Mouse (Mus musculus) lung, postnatal 36 days (tissue): Measurements from ENCODE around the gene Tbc1d9.

Experiments used
- DNase-seq: peaks from one replicate; pipeline ENCODE4 v3.0.0; 2022; ENCODE audit warnings: mixed read lengths

Tbc1d9 gene

DNA sequence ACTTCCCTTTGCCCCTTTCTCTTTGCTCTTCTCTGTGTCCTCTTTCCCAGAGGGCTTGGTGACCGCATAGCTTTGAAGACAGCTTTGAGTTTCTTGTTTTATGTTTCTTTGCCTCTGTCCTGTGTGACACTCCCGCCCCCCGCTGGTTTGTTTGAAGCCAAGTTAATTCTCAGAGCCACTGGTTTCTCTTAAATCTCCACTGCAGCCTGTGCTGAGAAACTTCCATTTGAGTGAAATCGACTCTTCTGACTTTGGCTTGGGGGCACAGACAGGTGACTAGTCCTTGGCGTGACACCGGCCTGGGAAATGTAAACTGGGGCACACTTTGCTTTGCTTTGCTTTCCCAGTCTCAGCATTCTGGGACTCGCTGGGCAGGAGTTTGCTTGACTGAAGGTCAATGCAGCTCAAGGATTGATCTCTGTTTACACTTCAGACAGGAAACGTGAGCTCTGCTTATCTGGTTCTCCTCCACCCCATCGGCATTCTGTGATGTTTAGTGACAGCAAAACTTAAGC is 13.1 kb downstream of the Tbc1d9 start:
- DNase-seq, result peak; percentile 30

DNA sequence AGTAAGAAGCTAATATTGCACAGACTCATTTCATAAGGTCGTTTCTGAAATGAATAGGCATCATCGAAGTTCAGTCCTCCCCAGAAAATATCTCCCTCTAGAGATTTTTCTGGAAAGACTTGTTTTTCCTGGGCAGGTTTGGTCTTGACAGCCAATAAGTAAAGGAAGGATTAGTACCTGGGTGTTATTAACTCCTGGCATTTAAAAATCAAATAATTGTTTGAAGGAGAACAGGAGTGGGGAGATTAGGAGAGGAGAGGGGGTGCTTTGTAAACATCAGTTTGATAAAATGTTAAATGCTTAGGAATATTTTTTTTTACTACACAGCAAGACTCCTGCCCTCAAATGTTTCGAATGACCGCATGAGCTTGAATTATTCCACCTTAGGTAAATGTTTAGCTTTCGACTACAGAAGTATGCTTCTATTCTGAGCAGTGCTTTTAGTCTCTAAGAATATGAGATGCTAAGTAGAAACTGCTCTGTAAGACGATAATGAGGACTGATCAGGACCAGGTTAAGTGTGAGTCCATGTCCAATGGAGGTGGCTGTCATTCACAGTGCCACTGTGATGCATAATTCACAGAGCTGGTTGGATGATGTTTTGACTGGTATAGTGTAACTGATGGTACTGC is 16.8 kb downstream of the Tbc1d9 start:
- no peak for DNase-seq

DNA sequence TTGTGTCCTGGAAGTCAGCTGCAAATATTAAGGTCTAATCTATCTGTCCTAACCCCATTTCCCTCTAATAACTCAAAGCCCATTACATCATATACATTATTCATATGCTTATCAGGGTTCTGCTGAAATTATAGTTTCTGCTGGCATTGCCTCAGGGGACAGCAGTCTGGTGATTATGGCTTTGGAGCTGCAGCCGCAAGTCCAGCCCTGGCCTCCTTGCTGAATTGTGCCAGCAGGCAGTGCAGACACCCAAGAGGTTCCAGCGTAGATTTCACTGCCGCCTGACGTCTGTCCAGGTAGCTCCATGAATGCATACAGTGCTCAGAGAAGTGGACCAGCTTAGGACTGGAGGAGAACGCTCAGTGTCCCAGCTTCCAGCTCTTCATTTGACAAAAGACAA is 17.6 kb downstream of the Tbc1d9 start:
- DNase-seq, result no peak

DNA sequence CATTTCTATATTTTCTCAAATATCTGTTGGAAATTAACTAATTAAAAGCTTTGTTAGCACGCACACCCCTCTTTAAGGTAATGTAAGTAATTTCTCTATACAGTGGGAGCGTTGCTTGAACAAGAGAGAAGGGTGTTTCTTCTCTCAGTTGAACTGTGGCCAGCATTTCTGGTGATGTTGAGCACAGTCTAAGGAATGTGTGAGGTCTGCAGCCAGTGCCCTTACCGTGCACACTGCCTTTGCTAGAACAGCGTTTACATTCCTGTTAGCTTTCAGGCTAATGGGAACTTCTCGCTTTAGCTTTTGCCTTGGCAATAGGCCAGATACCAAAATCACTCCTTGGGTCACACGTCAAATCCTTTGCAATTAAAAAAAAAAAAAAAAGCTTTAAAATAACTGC is 21.2 kb downstream of the Tbc1d9 start:
- peak; percentile 27 for DNase-seq

DNA sequence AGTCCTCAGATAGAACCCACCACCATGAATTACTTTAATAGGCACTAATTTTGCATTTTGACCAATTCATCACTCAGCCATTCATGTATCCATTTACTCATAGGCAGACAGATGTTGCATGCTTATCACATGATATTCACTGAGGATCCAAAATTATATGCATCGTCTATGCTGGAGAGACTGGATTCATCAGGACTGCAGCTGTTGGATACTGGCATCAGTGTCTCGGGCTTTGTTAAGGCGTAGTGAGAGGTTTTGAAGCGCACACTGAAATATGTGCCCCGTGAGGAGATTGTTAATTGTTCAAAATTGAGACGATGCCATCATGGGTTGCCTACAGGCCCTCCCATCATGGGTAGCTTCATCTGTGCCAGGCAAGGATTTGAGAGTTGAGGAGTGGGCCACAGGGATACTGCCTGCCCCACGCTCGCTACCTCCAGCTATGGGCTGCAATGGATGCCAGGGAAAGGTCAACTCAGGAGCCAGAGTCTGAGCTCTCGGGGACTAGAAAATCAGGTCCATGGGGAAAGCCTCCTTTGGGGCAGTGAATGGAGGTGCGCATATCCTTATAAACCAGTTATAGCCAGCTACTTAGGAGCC is 22.3 kb downstream of the Tbc1d9 start:
- no peak for DNase-seq

DNA sequence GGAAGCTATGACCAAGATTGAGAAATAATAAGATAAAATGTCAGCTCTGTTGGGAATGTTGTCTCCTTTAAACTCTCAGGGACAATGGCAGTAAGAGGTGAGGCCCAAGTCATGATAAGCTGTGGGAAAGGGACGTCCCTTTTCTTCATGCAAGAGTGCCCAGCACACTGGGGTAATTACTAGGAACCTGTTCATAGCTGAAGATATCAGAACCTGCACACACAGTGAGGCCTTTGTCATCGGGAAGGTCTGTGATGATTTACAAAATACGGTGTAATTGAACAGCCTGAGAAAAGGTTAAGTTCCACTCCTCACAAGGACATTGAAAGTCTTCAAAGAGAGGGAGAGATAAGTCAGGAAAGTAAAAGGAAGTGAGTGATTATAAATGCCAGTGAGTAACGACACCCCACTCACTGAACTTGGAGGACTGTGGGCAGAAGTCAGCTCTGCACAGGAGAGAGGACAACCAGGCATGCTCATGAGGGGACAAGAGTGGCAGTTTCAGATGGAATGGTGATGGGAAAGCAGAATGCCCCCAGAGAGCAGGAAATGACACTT is 24.5 kb downstream of the Tbc1d9 start:
- no peak for DNase-seq

DNA sequence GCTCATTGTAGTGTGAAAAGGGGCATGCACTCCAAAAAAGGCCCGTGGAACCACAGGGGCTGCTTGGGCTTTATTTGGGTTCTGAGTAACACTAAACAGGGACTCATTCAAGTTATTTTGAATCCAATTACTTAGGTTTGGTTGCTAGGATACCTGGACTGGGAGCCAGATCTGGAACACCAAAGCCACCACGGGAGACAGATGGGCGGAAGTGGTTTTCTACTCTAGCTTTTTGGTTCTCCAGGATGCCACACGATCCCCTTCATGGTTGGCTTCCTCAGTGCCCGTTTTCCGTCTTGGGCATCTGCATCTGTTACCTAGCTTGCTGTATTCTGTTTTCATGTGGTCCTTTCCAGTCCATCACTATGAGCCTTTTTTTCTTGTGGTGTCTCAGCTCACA is 30.9 kb downstream of the Tbc1d9 start:
- DNase-seq, result no peak

DNA sequence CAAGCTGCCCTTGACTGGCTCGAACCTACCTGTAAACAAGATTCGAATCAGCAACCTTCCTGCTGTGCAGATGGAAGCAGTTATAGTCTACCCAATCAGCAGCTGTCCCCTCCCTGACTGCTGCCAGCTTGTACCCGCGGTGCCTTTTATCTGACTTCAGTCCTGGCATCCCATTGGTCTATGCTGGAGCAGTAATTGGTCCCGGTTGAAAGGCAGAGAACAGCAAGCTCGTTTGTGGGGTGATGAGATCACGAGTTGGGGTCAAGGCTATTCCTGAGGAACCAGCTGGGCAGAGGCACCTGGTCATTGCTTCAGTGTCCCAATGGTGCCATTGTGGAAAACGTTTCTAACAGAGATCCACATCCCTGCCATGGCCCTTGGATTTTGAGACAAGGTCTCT is 34.6 kb downstream of the Tbc1d9 start:
- DNase-seq, result no peak

DNA sequence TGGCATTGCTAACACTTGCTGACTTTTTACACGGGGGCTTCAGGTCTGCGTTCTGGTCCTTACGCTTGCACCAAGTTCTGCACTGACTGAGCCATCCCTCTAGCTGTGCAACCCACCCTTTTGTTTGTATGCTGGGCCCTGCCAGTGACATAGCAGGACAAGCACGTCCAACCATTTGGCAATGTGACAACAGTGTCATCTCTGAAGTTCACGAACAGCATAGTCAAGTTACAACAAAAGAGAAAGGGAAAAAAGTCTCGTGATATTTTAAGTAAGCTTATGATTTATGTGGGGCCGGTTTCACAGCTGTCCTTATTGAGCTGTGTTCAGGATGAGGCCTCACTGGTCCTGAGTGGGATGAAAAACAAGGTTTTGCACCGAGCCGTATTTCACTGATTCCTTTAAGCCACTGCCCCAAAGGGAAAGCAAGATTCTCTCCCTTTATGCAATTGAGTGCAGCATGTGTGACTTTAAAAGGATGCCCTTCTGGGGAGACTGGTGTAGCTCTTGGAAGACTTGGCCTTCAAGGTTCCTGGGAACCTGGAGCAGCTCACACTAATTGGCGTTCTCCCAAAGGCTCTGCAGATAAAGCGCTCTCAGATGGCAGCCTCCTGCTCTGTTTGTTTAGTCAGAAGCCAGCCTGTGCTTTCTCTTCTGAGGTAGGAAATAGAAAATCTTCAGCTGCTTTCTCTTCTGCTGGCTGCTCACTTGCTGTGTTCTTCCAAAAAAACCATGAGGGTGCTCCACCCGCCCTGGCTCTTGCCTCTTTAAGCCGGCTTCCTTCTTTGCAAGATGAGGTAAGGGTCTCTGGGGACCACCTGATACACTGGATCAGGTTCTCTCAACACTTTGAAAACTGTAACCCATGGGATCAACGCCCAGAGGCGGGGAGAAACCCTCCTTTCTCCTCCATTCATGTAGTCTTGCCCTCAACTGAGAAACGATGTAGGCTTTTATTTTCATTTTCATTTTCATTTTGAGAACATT is 35.3 kb downstream of the Tbc1d9 start:
- DNase-seq, result peak; percentile 32

DNA sequence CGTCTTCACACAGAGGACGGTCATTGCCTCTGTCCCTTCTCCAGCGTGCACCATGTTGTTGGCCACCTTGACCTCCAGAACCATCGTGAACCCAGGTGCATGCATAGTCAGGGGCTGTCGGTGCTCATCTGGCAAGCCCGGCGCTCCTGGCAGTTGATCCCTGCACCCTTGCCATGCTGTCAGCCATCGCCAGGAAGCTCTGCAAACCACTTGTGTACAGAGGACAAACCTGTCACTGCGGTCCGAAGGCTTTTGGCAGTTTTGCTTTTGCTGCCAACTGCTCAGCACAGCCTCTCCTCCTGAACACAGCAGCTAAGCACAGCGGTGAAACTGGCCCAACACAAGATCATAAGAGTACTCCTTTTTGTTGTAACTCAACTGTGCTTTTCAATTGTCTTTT is 37.8 kb downstream of the Tbc1d9 start:
- DNase-seq, result no peak

DNA sequence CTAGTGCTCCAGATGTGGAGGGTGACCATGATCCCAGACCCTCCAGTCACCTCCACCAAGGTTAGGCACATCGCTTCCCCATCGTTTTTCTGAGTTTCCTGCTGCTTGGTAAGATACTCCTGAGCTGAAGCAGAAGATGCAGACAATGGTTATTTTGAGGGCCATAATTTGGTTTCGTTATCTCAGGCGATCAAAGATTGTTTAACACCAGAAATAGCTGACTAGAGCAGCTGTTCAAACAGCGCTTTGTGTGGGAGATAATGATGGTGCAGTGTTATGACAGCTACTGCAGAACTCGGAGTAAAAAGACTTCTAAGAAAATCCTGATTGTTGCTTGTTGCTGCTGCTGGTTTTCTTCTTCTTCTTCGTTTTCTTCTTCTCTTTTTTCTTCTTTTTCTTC is 40.8 kb downstream of the Tbc1d9 start:
- DNase-seq, result no peak

DNA sequence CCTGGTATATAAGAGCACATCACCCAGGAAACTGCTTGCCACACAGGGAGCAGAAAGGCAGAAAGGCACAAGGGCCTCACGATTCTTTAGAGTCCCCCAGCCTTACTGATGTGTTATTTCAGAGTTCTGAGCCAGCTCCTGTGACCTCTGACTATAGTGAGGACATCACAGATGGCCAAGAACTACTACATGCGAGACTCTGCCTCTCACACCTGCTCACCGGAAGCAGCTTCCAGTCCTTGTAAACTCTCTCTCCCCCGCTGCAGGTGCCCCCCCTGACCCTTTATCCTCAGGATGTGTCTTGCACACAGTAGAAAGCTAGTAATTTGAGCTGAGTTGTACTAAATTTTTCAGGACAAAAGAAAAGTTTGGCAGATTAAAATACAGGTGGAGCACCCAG is 44.4 kb downstream of the Tbc1d9 start:
- DNase-seq, result no peak

DNA sequence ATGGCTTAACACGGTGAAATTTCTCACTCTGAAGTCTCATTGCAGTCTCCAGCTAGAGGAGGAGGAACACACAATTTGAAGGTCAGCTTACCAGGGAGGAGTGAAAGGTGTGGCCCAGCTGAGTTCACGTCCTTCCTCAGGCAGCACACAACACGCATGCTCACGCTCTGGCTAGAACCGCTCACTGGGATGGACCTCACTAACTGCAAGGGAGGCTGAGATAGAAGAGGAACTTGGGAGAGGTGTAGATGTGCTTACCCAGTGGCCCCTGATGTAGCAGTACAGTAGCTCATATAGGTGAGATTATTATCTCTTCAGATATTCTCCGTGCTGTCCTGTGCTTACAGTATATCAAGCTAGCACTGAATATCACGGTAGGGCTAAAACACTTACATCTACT is 45.5 kb downstream of the Tbc1d9 start:
- DNase-seq, result no peak

DNA sequence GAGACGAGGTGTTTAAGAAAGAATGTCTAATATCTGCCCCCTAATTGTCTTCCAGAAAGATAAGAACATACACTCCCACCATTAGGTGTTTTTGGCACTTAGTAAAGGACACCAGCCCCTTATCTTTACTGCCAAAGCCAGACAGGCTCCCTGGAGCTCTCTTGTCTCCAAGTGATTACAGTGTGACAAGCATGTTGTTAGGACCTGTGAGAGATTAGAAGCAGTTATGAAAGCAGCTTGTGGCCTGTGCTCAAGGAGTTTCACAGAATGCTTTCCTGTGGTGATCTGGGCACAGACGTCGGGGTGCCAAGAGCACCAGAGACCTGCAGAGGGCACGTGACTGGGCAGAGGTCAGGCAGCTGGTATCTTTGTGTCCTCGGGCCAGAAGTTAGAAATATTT is 49.9 kb downstream of the Tbc1d9 start:
- no peak for DNase-seq

DNA sequence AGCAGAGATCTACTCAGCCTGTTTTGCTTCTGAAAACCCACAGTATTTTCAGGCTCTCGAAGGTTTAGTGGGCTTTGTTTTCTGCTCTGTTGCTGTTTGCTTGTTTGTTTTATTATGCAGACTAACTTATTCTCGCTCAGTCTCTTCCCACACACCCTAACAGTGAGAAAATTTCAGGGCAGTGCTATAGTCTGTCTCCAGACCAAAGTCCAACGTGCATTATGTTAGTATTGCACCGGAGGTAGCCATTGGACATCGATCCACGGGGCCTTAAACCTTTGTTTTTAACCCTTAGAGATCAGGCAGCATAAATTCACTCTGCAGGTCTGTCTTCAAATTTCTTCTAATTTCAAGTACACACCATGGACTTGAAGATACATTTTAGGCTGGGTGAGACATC is 51.4 kb downstream of the Tbc1d9 start:
- DNase-seq, result no peak

DNA sequence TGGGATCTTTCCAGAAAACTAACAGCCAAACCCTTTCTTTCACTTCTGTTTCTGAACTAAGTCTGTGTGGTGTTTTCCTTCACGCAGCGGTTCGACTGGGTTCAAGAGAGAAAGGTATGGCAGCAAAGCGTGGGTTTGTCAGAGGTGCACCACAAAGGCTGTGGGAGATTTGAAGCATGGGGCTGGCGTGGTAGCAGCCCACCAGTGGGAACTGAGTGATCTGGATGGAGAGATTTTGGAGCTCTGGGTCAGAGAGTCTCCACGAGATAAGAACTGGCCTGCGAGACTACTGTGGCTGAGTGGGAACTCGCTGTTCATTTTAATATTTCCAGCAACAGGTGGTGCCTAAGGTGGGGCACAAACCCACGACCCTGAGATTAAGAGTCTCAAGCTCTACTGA is 52.0 kb downstream of the Tbc1d9 start:
- no peak for DNase-seq

DNA sequence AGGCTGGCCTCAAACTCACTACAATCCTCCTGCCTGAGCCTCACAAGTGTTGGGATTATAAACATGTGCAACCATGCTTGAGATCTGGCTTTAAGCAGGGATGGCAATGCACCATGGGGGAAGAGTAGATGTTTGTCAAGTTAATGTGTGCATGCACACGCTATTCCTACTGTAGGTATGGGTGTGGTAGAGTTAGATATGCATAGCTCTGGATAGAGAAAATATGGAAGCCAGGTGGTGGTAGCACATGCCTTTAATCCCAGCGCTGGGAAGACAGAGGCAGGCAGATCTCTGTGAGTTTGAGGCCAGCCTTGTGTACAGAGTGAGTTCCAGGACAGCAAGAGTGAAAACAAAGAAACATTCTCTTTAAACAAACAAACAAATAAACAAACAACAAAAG is 52.7 kb downstream of the Tbc1d9 start:
- no peak for DNase-seq

DNA sequence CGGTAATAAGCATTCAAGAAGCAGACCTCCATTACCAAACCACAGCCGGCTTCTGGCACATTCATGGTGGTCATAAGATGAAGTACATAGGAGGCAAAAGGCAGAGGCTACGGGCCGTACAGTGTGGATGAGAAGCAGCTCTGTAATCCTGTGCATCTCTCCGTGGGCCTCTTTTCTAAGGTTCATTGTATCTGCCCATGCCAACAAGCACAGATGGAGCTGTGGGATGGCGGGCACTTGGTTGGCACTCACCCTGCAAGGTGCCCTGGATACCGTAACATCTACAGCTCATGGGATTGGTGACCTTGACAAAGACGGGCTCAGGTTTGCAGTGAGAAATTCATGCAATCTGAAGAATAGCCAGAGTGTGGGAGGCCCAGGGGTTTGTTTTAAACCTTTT is 54.2 kb downstream of the Tbc1d9 start:
- DNase-seq, result no peak

DNA sequence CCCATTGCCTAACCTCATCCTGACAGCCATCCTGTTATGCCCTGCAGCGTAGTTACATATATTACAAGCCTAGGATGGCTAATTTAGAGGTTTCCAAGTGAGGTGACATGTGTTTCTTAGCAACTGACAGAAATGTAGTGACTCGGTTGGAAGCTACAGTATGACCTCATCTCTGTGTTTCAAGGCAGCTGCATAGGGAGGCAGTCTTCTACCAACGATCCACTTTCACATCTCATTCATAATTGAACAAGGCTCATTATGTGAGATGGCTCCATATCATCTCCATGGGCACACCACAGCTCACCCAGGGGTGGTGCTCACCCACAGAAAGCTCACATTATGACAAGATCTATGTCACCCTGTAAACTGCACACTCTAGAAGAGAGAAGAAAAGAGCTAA is 55.6 kb downstream of the Tbc1d9 start:
- DNase-seq, result no peak

DNA sequence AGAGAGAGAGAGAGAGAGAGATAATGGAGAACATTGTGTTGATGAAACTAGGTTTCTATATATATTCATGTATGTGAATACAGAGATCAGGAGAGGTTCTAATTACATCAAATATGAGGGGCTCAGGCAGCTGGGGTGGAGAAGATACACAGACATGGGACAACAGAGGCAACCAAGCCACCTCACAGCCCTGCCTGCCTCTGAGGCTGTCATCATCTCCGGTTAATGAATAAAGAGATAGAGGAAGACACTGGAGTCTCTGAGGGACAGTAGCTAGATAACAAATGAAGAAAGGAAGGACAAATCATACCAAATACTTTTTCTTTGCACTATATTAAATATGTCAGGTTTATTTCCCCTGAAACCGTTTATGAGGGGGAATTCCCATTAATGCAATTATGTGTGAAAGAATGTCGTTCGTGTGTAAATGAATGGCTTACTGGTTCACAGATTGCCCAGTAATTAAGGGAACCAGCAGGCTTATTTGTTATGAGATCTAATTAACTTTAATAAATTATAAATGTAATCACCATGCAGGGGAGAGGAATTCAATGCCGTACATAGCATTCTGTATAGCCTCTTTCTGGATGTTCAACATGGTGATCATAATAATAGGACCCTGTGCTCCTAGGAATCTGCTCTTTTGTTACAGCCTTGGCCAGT is 59.7 kb downstream of the Tbc1d9 start:
- no peak for DNase-seq

DNA sequence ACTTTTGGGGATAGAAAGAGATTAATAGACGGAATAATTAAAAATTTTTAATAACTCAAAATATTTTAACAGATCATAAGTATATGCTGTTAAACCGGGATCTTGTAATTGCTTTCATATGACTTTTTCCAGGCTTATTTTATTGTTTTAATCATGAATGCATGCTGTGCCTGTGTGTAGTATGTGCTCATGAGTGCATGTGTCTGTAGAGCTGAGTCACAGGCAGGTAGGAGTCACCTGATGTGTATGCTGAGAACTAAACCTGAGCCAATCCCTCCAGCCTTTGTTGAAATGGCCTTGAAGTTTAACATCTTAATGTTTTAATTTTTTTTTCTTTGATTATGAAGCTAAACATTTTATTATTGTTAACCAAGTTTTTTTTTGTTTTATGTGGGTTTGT is 60.4 kb downstream of the Tbc1d9 start:
- no peak for DNase-seq

DNA sequence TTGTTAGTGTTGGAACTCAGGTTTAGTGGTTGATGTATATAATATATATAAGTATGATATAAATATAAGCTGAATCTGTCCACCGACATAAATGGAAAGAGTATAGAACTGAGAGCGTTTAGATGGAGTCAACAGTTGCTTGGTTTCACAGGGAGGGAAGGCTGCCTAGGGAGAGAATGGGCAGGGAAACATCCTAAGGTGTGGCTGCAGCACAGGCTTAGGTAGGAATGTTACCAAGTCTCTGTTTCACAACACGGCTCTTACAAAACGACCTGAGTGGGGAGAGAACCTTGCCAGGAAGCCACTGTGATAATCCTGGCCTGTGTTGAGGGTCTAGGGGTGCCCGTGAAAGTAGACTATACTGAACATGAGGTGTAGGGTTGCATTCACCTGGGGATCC is 62.2 kb downstream of the Tbc1d9 start:
- DNase-seq, result peak; percentile 59

DNA sequence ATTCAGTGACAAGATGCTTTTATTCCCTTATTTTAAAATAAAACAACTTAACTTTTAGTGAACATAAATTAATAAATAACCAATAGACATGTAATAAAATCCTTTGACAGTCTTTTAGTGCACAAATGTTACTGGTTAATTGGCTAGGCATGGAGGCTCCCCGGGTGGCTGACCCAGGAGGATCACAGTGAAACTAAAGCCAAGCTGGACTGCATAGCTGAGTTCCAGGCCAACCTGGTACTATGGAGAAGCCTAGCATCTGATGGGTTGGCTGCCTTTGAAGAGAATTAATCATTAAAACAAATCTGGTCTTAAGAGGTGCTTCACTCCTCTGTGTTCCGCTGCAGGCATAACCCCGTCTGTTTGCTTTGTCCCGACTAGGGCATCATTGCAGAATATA is 67.9 kb downstream of the Tbc1d9 start:
- DNase-seq, result no peak
